Mouse (Mus musculus): ENCODE measurements around the gene Lrch3. TPM values are rescaled to one million over a fixed set of nuclear protein-coding genes. Genes with fewer than 3 reads are reported as not detected.
A peak's percentile ranks its signal among the peaks of the same experiment; 100 is the strongest.

Gene Lrch3
- total and polyA plus RNA-seq, 2 experiments from 2014 or later: 19.6 to 50.3 TPM

DNA sequence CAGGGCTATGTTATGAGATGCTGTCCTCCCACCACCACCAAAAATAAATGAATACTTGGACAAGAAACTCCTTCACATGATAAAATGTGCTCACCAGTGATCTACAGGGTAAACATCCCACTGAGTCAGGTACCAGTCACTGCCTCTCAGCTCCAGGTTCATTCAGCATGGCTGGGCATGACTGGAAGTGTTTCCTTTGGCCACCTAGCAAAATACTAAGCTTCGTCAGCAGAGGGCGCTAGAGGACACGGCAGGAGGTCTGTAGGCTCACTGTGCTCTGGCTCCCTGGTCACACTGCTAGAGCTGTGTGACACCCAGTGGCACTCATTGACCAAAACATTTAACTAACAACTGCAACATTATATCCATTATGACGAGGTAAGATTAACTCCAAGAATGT is 109.8 kb downstream of the Lrch3 start:
- no peaks in the 10 kb centered on the region for H3K36me3 ChIP-seq (ENCODE audit: insufficient read depth)
- no peaks in the 10 kb centered on the region for H3K4me1 ChIP-seq (ENCODE audit: insufficient read depth)
- 5% methylated on average over 4 of the region's 4 CpGs for WGBS
- H3K27me3 ChIP-seq (ENCODE audit: insufficient read depth, low read length): no peaks in the 10 kb centered on the region
- peak; percentile 73 for DNase-seq
- TF ChIP-seq CTCF (IDR thresholded peaks at IDR 0.05; ENCODE audit: low read depth): peak; percentile 89
- no peaks in the 10 kb centered on the region for H3K9me3 ChIP-seq (ENCODE audit: low read length)
- H3K27ac ChIP-seq (ENCODE audit: low read depth, low read length): no peak overlapping the region
- no peak overlapping the region for H3K4me2 ChIP-seq (ENCODE audit: low read depth)
- H3K9ac ChIP-seq: no peak overlapping the region
- no peak overlapping the region for H3K4me3 ChIP-seq (ENCODE audit: low read depth, low read length)
- peak; percentile 56; the same call in 1 of the 2 replicates for ATAC-seq

DNA sequence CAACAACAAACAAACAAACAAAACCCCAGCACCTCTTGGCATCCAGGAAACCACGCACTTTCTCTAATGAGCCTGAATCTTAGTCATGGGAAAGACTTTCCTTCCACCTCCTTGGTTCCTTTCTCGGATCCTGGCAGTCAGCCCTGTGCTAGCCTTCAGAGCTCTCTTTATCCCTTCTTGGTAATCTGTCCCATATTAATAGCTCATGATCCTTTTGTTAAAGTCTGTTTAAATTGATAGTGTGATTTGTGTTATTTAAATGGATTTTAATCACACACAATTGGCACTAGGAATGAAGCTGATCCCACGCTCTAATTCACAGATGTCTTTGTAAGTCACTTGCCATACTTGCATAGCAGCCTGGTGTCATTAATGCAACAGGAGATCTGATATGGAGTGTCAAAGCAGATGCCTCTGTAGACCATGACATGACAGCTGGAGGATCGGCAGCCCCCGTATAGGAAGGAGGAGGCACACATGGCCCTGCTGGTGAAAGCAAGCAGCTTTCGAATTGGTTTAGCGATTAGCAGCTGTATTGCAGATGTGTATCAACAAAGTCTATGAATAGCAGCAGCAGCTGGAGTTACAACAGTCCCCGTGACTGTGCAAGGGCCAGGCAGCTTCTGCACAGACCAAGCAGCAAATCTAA is 110.7 kb downstream of the Lrch3 start:
- 38% methylated on average over 8 of the region's 8 CpGs for WGBS
- Histone ChIP-seq H3K4me2 (ENCODE audit: low read depth) (no peak overlapping the region), H3K36me3 (ENCODE audit: insufficient read depth) (no peaks in the 10 kb centered on the region), H3K9me3 (ENCODE audit: low read length) (no peaks in the 10 kb centered on the region), H3K4me3 (ENCODE audit: low read depth, low read length) (no peak overlapping the region), H3K4me1 (ENCODE audit: insufficient read depth) (no peaks in the 10 kb centered on the region), H3K27ac (ENCODE audit: low read depth, low read length) (no peak overlapping the region), H3K27me3 (ENCODE audit: insufficient read depth, low read length) (no peaks in the 10 kb centered on the region), H3K9ac (no peak overlapping the region)
- ATAC-seq (peak; percentile 67), DNase-seq (peak; percentile 21)
- no peak for TF ChIP-seq CTCF (IDR thresholded peaks at IDR 0.05; ENCODE audit: low read depth)

DNA sequence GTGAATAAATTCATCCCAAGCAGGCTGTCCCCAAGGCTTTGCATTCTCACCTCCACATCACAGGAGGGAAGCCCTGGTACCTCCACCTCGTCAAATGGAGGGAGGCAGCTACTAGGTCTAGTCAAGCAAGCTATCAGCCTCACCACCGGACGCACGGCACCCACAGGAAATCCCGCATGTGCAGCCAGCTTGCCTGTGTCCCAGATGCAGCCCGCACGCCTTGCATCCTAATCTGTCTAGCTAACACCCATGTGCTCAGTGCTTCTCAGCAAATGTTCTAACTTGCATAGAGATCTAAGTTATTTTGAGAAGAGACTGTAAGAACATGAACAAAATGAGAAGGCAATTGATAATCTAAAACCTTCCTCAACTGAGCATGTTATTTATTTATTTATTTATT is 112.5 kb downstream of the Lrch3 start:
- Histone ChIP-seq H3K9ac (no peak overlapping the region), H3K4me3 (ENCODE audit: low read depth, low read length) (no peak overlapping the region), H3K27ac (ENCODE audit: low read depth, low read length) (no peak overlapping the region), H3K4me2 (ENCODE audit: low read depth) (no peak overlapping the region), H3K4me1 (ENCODE audit: insufficient read depth) (no peaks in the 10 kb centered on the region), H3K36me3 (ENCODE audit: insufficient read depth) (no peaks in the 10 kb centered on the region), H3K9me3 (ENCODE audit: low read length) (no peaks in the 10 kb centered on the region), H3K27me3 (ENCODE audit: insufficient read depth, low read length) (no peaks in the 10 kb centered on the region)
- ATAC-seq: no peak
- no peak for TF ChIP-seq CTCF (IDR thresholded peaks at IDR 0.05; ENCODE audit: low read depth)
- DNase-seq: no peak
- 91% methylated on average over 7 of the region's 7 CpGs for WGBS

DNA sequence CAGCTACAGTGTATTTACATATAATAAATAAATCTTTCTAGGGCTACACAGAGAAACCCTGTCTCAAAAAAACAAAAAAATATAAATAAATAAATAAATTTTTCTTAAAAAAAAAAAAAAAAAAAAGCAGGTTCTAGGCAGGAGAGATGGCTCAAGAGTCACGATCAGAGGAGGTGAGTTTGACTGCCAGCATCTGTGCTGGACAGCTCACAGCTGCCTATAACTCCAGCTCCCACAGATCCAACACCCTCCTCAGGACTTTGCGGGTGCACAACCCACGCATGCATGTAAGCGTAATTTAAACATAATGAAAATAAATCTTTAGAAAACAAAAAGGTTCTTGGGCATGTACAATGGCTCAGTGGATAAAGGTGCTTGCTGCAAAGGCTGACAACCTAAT is 122.1 kb downstream of the Lrch3 start:
- Histone ChIP-seq H3K9me3 (ENCODE audit: low read length) (no peaks in the 10 kb centered on the region), H3K27ac (ENCODE audit: low read depth, low read length) (no peak overlapping the region), H3K4me2 (ENCODE audit: low read depth) (no peak overlapping the region), H3K4me1 (ENCODE audit: insufficient read depth) (no peaks in the 10 kb centered on the region), H3K36me3 (ENCODE audit: insufficient read depth) (no peaks in the 10 kb centered on the region), H3K27me3 (ENCODE audit: insufficient read depth, low read length) (no peaks in the 10 kb centered on the region), H3K4me3 (ENCODE audit: low read depth, low read length) (no peak overlapping the region), H3K9ac (no peak overlapping the region)
- 90% methylated on average over 4 of the region's 4 CpGs for WGBS
- no peak for DNase-seq
- no peak for ATAC-seq
- no peak for TF ChIP-seq CTCF (IDR thresholded peaks at IDR 0.05; ENCODE audit: low read depth)

DNA sequence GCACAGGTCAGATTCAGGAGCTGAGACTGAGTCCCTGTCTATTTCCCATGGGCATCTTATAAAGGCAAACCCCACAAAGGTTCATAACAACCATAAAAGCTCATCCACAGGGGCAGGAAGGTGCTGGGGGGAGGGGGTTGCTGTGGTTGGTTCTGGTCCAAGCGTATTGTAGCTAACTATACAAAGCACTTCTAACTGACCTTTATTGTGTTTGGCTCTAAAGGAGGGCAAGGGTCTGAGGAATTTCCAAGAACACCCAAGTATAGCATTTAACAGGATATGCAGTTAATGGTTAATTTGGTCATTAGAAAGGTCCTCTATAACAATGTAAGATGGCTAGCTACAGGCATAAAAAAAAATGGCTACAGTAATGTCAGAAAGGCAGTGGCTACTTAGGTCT is 128.8 kb downstream of the Lrch3 start:
- no peak for DNase-seq
- H3K4me2 ChIP-seq (ENCODE audit: low read depth): no peak overlapping the region
- 87% methylated on average over 1 of the region's 1 CpGs for WGBS
- ATAC-seq: no peak
- H3K9ac ChIP-seq: no peak overlapping the region
- H3K36me3 ChIP-seq (ENCODE audit: insufficient read depth): no peaks in the 10 kb centered on the region
- no peak for TF ChIP-seq CTCF (IDR thresholded peaks at IDR 0.05; ENCODE audit: low read depth)
- no peak overlapping the region for H3K4me3 ChIP-seq (ENCODE audit: low read depth, low read length)
- H3K27ac ChIP-seq (ENCODE audit: low read depth, low read length): no peak overlapping the region
- H3K9me3 ChIP-seq (ENCODE audit: low read length): no peaks in the 10 kb centered on the region
- no peaks in the 10 kb centered on the region for H3K4me1 ChIP-seq (ENCODE audit: insufficient read depth)
- no peaks in the 10 kb centered on the region for H3K27me3 ChIP-seq (ENCODE audit: insufficient read depth, low read length)

DNA sequence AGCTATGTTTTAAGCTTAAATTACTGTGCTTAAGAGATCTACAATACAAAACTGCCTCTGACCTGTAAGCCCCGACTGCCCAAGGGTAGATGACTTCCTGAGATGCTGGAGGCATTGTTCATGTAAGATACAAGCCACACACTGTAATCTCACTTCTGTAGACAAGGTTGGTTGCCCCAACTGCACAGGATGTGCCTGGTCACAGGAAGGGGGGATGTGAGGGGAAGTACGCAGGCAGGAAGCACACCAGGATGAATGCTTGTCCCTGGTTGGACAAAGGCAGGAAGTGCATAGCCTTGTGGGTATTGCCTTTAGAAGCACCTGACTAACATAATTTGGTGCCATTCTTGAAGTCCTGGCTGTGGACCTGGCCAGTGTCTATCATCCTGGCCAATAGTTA is 129.4 kb downstream of the Lrch3 start:
- no peak for ATAC-seq

DNA sequence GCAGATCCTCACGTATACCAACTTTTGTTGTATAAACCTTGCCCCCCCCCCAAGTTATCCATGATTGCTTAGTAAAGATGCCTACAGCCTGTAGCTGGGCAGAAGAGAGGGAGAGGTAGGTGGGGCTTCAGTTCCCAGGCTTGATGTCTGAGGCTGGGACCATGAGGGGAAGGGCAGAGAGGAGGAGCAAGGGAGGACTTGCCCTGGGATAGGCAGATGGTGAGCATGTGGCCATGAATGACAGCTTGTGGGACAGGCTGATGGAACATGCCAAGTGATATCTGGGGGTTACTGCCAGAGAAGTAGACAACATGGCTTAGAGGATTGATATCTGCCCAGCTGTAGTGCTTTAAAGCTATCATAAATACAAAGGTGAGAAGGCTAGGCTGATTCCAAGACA is 134.1 kb downstream of the Lrch3 start:
- Histone ChIP-seq H3K27ac (ENCODE audit: low read depth, low read length) (no peak overlapping the region), H3K4me3 (ENCODE audit: low read depth, low read length) (no peak overlapping the region), H3K4me1 (ENCODE audit: insufficient read depth) (no peaks in the 10 kb centered on the region), H3K9ac (no peak overlapping the region), H3K9me3 (ENCODE audit: low read length) (no peaks in the 10 kb centered on the region), H3K4me2 (ENCODE audit: low read depth) (no peak overlapping the region), H3K36me3 (ENCODE audit: insufficient read depth) (no peaks in the 10 kb centered on the region), H3K27me3 (ENCODE audit: insufficient read depth, low read length) (no peaks in the 10 kb centered on the region)
- no peak for TF ChIP-seq CTCF (IDR thresholded peaks at IDR 0.05; ENCODE audit: low read depth)
- WGBS: 96% methylated on average over 1 of the region's 1 CpGs
- ATAC-seq (no peak), DNase-seq (no peak)

More for the DNA sequence above, 129.4 kb downstream of the Lrch3 start:
- no peak overlapping the region for H3K4me2 ChIP-seq (ENCODE audit: low read depth)
- no peaks in the 10 kb centered on the region for H3K9me3 ChIP-seq (ENCODE audit: low read length)
- H3K27ac ChIP-seq (ENCODE audit: low read depth, low read length): no peak overlapping the region
- H3K36me3 ChIP-seq (ENCODE audit: insufficient read depth): no peaks in the 10 kb centered on the region
- no peak overlapping the region for H3K4me3 ChIP-seq (ENCODE audit: low read depth, low read length)
- DNase-seq: no peak
- H3K27me3 ChIP-seq (ENCODE audit: insufficient read depth, low read length): no peaks in the 10 kb centered on the region
- H3K4me1 ChIP-seq (ENCODE audit: insufficient read depth): no peaks in the 10 kb centered on the region
- WGBS: 88% methylated on average over 2 of the region's 2 CpGs
- no peak overlapping the region for H3K9ac ChIP-seq
- no peak for TF ChIP-seq CTCF (IDR thresholded peaks at IDR 0.05; ENCODE audit: low read depth)
